Mouse (Mus musculus): ENCODE measurements around the gene Bicc1. TPM values are rescaled to one million over a fixed set of nuclear protein-coding genes. Genes with fewer than 3 reads are reported as not detected.

Bicc1 gene
- total RNA-seq, 4 experiments from 2014 or later, result 13.4 to 17.0 (median 13.8) TPM

- no peak for DNase-seq
Observed at GRCm38 (mm10) chr10:71122480-71122879, 37.0 kb downstream of the Bicc1 start.

- DNase-seq, result no peak
Observed at GRCm38 (mm10) chr10:71120769-71121165, 38.7 kb downstream of the Bicc1 start.

- DNase-seq, result no peak
Observed at GRCm38 (mm10) chr10:71120121-71120768, 39.3 kb downstream of the Bicc1 start.

GRCm38 (mm10) chr10:71119120-71119847 lies 40.2 kb downstream of the Bicc1 start:
- DNase-seq, result no peak

GRCm38 (mm10) chr10:71117766-71118165 lies 41.7 kb downstream of the Bicc1 start:
- DNase-seq, result no peak

GRCm38 (mm10) chr10:71114260-71114920 lies 45.1 kb downstream of the Bicc1 start:
- no peak for DNase-seq

GRCm38 (mm10) chr10:71106491-71107205 lies 52.9 kb downstream of the Bicc1 start:
- DNase-seq, result no peak

- DNase-seq, result no peak
Observed at GRCm38 (mm10) chr10:71104791-71105190, 54.7 kb downstream of the Bicc1 start.

- no peak for DNase-seq
Observed at GRCm38 (mm10) chr10:71100815-71101499, 58.5 kb downstream of the Bicc1 start.

GRCm38 (mm10) chr10:71094707-71095254 lies 64.7 kb downstream of the Bicc1 start:
- no peak for DNase-seq

- no peak for DNase-seq
Observed at GRCm38 (mm10) chr10:71093312-71093711, 66.2 kb downstream of the Bicc1 start.

- no peak for DNase-seq
Observed at GRCm38 (mm10) chr10:71087359-71087716, 72.2 kb downstream of the Bicc1 start.

GRCm38 (mm10) chr10:71086571-71087358 lies 72.7 kb downstream of the Bicc1 start:
- no peak for DNase-seq

- DNase-seq, result no peak
Observed at GRCm38 (mm10) chr10:71082986-71083385, 76.5 kb downstream of the Bicc1 start.

- no peak for DNase-seq
Observed at GRCm38 (mm10) chr10:71078856-71079255, 80.6 kb downstream of the Bicc1 start.

- no peak for DNase-seq
Observed at GRCm38 (mm10) chr10:71065009-71065408, 94.5 kb downstream of the Bicc1 start.

- no peak for DNase-seq
Observed at GRCm38 (mm10) chr10:71064576-71064975, 94.9 kb downstream of the Bicc1 start.

GRCm38 (mm10) chr10:71062151-71062550 lies 97.3 kb downstream of the Bicc1 start:
- DNase-seq, result no peak

- no peak for DNase-seq
Observed at GRCm38 (mm10) chr10:71060269-71060668, 99.2 kb downstream of the Bicc1 start.

- peak; percentile 50 for DNase-seq
Observed at GRCm38 (mm10) chr10:71058616-71059247, 100.8 kb downstream of the Bicc1 start.

- DNase-seq, result no peak
Observed at GRCm38 (mm10) chr10:71058070-71058469, 101.4 kb downstream of the Bicc1 start.

Data from adrenal gland, adult 8-10 months (tissue).